In genomic region chr8:13105087-13105881, GRCm38 (mm10) we compare ENCODE assay signal across 8 mouse cellular contexts. TPM values are rescaled to one million over a fixed set of nuclear protein-coding genes. Genes with fewer than 3 reads are reported as not detected.
DNase-seq lines count a peak whose midpoint lies in the region; ATAC-seq lines count a peak whose summit lies in the region.

Gene Pcid2, minus strand, starts transcription at chr8:13105459.
Gene Cul4a, plus strand, starts transcription at chr8:13105621.

- H3K27ac ChIP-seq in hindbrain, embryonic 15.5 days (replicated peaks), result peak within 1 kb of the TSS; percentile 95

- no peaks in the 10 kb centered on the region for H3K27me3 ChIP-seq in hindbrain, embryonic 15.5 days

- peaks cover 28% of the 10 kb centered on the region for H3K4me1 ChIP-seq in hindbrain, embryonic 15.5 days (replicated peaks)

- ATAC-seq in hindbrain, embryonic 15.5 days (ENCODE audit: low FRiP score, low read depth), result peak; percentile 96

- under 1% methylated on average over 82 of the region's 87 CpGs for WGBS in hindbrain, embryonic 15.5 days

- peaks cover 5% of the 10 kb centered on the region; the same call in 1 of the 2 replicates for H3K36me3 ChIP-seq in hindbrain, embryonic 15.5 days

- H3K4me3 ChIP-seq in hindbrain, embryonic 15.5 days, result peak within 1 kb of the TSS; percentile 92

- no peaks in the 10 kb centered on the region for H3K9me3 ChIP-seq in hindbrain, embryonic 15.5 days

- DNase-seq in R1 (ENCODE audit: low read depth, low spot score), result peak; percentile 97
- DNase-seq in cerebellum, postnatal 25 days, result peak; percentile 95 to 98
- DNase-seq in frontal cortex, postnatal 36 days (ENCODE audit: low spot score in 2 of 2), result peak; percentile 95 to 97
- DNase-seq in left cerebral cortex, adult 11 months (ENCODE audit: low spot score), result peak; percentile 94
- DNase-seq in lung, postnatal 4 days, result peak; percentile 97 to 98
- peak; percentile 97 for DNase-seq in retina, postnatal 7 days (ENCODE audit: low read depth, low spot score)
- peak; percentile 89 for DNase-seq in urinary bladder, adult 2 months (ENCODE audit: low spot score)

- H3K9ac ChIP-seq in hindbrain, embryonic 15.5 days, result peak within 1 kb of the TSS; percentile 92

- peak within 1 kb of the TSS; percentile 97 for H3K4me2 ChIP-seq in hindbrain, embryonic 15.5 days

RNA-seq across cellular contexts. Expression of gene Pcid2, which starts in this region (rescaled TPM):
- 40.4 TPM in 2 replicates for polyA plus RNA-seq in hindbrain, embryonic 15.5 days (2015; fragmentation: Nextera tagmentation; extraction: Ambion mirVana)
- polyA plus RNA-seq in urinary bladder, adult 2 months (2012; rRNA removed), result 23.8 and 24.5 TPM in 2 replicates

RNA-seq across cellular contexts. Expression of gene Cul4a, which starts in this region (rescaled TPM):
- polyA plus RNA-seq in hindbrain, embryonic 15.5 days (2015; fragmentation: Nextera tagmentation; extraction: Ambion mirVana), result 68.2 and 69.8 TPM in 2 replicates
- 55.7 and 58.2 TPM in 2 replicates for polyA plus RNA-seq in urinary bladder, adult 2 months (2012; rRNA removed)

Comparison
In these comparisons a context has a peak if more than half of its experiments do, and no peak if none do; other contexts are left out.
1. Peak in every context shown above with its lines: DNase-seq, ATAC-seq, H3K4me3 ChIP-seq and H3K27ac ChIP-seq.